Comparison of ENCODE assay signal across 15 mouse cellular contexts in the genomic region with DNA sequence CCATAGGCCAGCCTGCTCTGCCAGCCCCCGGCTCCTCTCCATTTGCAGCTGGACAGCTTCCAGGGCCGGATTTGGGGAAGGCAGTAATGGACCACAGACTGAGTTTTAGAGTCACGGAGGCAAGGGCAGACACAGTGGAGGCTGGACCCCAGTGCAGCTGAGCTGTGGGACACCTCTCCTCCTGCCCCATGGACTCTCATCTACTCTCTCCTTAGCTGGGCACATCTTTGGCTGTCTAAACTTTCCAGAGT.
DNase-seq lines count a peak whose midpoint lies in the region; ATAC-seq and TF ChIP-seq lines count a peak whose summit lies in the region.
"Had no signal": no experiment of that assay in that cellular context is flagged by ENCODE, and none has a peak within 500 bp of the region (broad histone marks: within the 10 kb centered on the region; RNA-seq: fewer than 3 reads in every experiment).

No protein-coding gene starts in this region.

- H3K4me3 ChIP-seq in stomach, embryonic 16.5 days (replicated peaks; ENCODE audit: low read length) = no peak overlapping the region
- H3K4me3 ChIP-seq in stomach, postnatal 0 days (ENCODE audit: low read depth, low read length) = no peak overlapping the region
- no peak overlapping the region for H3K4me3 ChIP-seq in hindbrain, embryonic 10.5 days
- no peak overlapping the region for H3K4me3 ChIP-seq in midbrain, embryonic 13.5 days (replicated peaks)
- H3K4me3 ChIP-seq: embryonic facial prominence, embryonic 13.5 days; heart, adult 2 months; limb, embryonic 13.5 days had no signal

- no peak for TF ChIP-seq CTCF in stomach, postnatal 0 days (IDR thresholded peaks at IDR 0.05; ENCODE audit: low read depth)

- 36% methylated on average over 3 of the region's 3 CpGs for WGBS in stomach, embryonic 16.5 days
- WGBS in stomach, postnatal 0 days = 40% methylated on average over 3 of the region's 3 CpGs
- WGBS in hindbrain, embryonic 10.5 days = 22% methylated on average over 3 of the region's 3 CpGs
- 10% methylated on average over 3 of the region's 3 CpGs for WGBS in midbrain, embryonic 13.5 days

- intact Hi-C loops in heart, postnatal 10 days (cut with DNase I) = no loop called here

- no peaks in the 10 kb centered on the region for H3K27me3 ChIP-seq in stomach, embryonic 16.5 days (ENCODE audit: control insufficient read depth, insufficient read depth, low read length)
- H3K27me3 ChIP-seq in stomach, postnatal 0 days (ENCODE audit: control insufficient read depth, insufficient read depth, low read length) = no peaks in the 10 kb centered on the region
- H3K27me3 ChIP-seq in hindbrain, embryonic 10.5 days (ENCODE audit: insufficient read depth, poor library complexity, severe bottlenecking) = peaks cover 35% of the 10 kb centered on the region
- H3K27me3 ChIP-seq in midbrain, embryonic 13.5 days = peaks cover 12% of the 10 kb centered on the region; the same call in 1 of the 2 replicates
- H3K27me3 ChIP-seq: limb, embryonic 13.5 days had no signal

- no peak overlapping the region for H3K4me2 ChIP-seq in stomach, embryonic 16.5 days (ENCODE audit: low read depth, low read length)
- no peak overlapping the region for H3K4me2 ChIP-seq in stomach, postnatal 0 days (replicated peaks; ENCODE audit: low read depth)
- H3K4me2 ChIP-seq in midbrain, embryonic 13.5 days (replicated peaks) = no peak overlapping the region
- H3K4me2 ChIP-seq: embryonic facial prominence, embryonic 13.5 days; limb, embryonic 13.5 days had no signal

- ATAC-seq in stomach, embryonic 16.5 days (ENCODE audit: insufficient read depth, low FRiP score) = peak; percentile 44; the same call in 1 of the 2 replicates
- ATAC-seq in stomach, postnatal 0 days (ENCODE audit: low FRiP score, low TSS enrichment) = no peak
- ATAC-seq in midbrain, embryonic 13.5 days = no peak

- no peak for DNase-seq in stomach, postnatal 0 days (ENCODE audit: low spot score)
- DNase-seq in hindbrain, embryonic 10.5 days (ENCODE audit: low spot score) = peak; percentile 35
- no peak for DNase-seq in heart, postnatal 10 days
- no peak for DNase-seq in adrenal gland, postnatal 10 days
- no peak for DNase-seq in urinary bladder, postnatal 25 days (ENCODE audit: low spot score)
- DNase-seq: cerebellum, adult 9-11 months; heart, adult 2 months; heart, postnatal 36 days; kidney, adult 9 months; lung, adult 18-20 months; thymus, postnatal 36 days had no signal

- H3K36me3 ChIP-seq in stomach, embryonic 16.5 days (ENCODE audit: control insufficient read depth, insufficient read depth, low read length) = no peaks in the 10 kb centered on the region
- H3K36me3 ChIP-seq in stomach, postnatal 0 days (ENCODE audit: control insufficient read depth, insufficient read depth, low read length) = no peaks in the 10 kb centered on the region
- no peaks in the 10 kb centered on the region for H3K36me3 ChIP-seq in hindbrain, embryonic 10.5 days
- H3K36me3 ChIP-seq in midbrain, embryonic 13.5 days = no peaks in the 10 kb centered on the region
- H3K36me3 ChIP-seq: embryonic facial prominence, embryonic 13.5 days; limb, embryonic 13.5 days had no signal

- no peaks in the 10 kb centered on the region for H3K4me1 ChIP-seq in stomach, embryonic 16.5 days (ENCODE audit: control insufficient read depth, insufficient read depth, low read length)
- H3K4me1 ChIP-seq in stomach, postnatal 0 days (replicated peaks; ENCODE audit: control insufficient read depth, insufficient read depth) = no peaks in the 10 kb centered on the region
- H3K4me1 ChIP-seq in hindbrain, embryonic 10.5 days (replicated peaks) = peaks cover 75% of the 10 kb centered on the region
- peaks cover 66% of the 10 kb centered on the region for H3K4me1 ChIP-seq in midbrain, embryonic 13.5 days (replicated peaks)

- H3K9ac ChIP-seq in stomach, embryonic 16.5 days (ENCODE audit: low read length) = no peak overlapping the region
- no peak overlapping the region for H3K9ac ChIP-seq in stomach, postnatal 0 days (ENCODE audit: low read length)
- H3K9ac ChIP-seq in midbrain, embryonic 13.5 days (replicated peaks) = no peak overlapping the region
- H3K9ac ChIP-seq: embryonic facial prominence, embryonic 13.5 days; limb, embryonic 13.5 days had no signal

- no peak overlapping the region for H3K27ac ChIP-seq in stomach, embryonic 16.5 days (ENCODE audit: low read length)
- H3K27ac ChIP-seq in stomach, postnatal 0 days (replicated peaks) = no peak overlapping the region
- H3K27ac ChIP-seq in hindbrain, embryonic 10.5 days = peak overlapping the region; percentile 88
- peak overlapping the region; percentile 89 for H3K27ac ChIP-seq in midbrain, embryonic 13.5 days
- H3K27ac ChIP-seq: embryonic facial prominence, embryonic 13.5 days; heart, adult 2 months; limb, embryonic 13.5 days had no signal

- H3K9me3 ChIP-seq in stomach, embryonic 16.5 days (replicated peaks; ENCODE audit: control insufficient read depth, low read length) = no peaks in the 10 kb centered on the region
- no peaks in the 10 kb centered on the region for H3K9me3 ChIP-seq in stomach, postnatal 0 days (ENCODE audit: control insufficient read depth, low read length)
- H3K9me3 ChIP-seq in hindbrain, embryonic 10.5 days = no peaks in the 10 kb centered on the region
- no peaks in the 10 kb centered on the region for H3K9me3 ChIP-seq in midbrain, embryonic 13.5 days
- H3K9me3 ChIP-seq: embryonic facial prominence, embryonic 13.5 days; limb, embryonic 13.5 days had no signal

- TF ChIP-seq EP300 in stomach, postnatal 0 days (optimal IDR thresholded peaks at IDR 0.05) = no peak

Comparison
In these comparisons a context has a peak if more than half of its experiments do, and no peak if none do; other contexts are left out.
1. H3K27ac ChIP-seq: peak in hindbrain, embryonic 10.5 days (single experiment) and midbrain, embryonic 13.5 days (single experiment); none in stomach, embryonic 16.5 days (single experiment) and stomach, postnatal 0 days (single experiment).